Mouse (Mus musculus) cerebellum, adult 11-12 months (tissue): ENCODE results near the gene Olfml2b.

Source experiments
- DNase-seq: peaks from one replicate; pipeline ENCODE4 v3.0.0; 2022

Gene Olfml2b

GRCm38 (mm10) chr1:170647381-170647780 is 3.0 kb downstream of the Olfml2b start:
- no peak for DNase-seq

- no peak for DNase-seq
These were observed 3.7 kb downstream of the Olfml2b start for GRCm38 (mm10) chr1:170647971-170648514.

- DNase-seq, result no peak
These were observed 6.9 kb downstream of the Olfml2b start for GRCm38 (mm10) chr1:170651046-170651723.

- DNase-seq, result no peak
These were observed 7.8 kb downstream of the Olfml2b start for GRCm38 (mm10) chr1:170651989-170652740.

GRCm38 (mm10) chr1:170655280-170655917 is 11.1 kb downstream of the Olfml2b start:
- DNase-seq, result no peak

- no peak for DNase-seq
These were observed 12.3 kb downstream of the Olfml2b start for GRCm38 (mm10) chr1:170656518-170657227.

GRCm38 (mm10) chr1:170657228-170657521 is 12.8 kb downstream of the Olfml2b start:
- no peak for DNase-seq

GRCm38 (mm10) chr1:170657643-170658314 is 13.4 kb downstream of the Olfml2b start:
- no peak for DNase-seq

GRCm38 (mm10) chr1:170659260-170659659 is 14.9 kb downstream of the Olfml2b start:
- DNase-seq, result no peak

- no peak for DNase-seq
These were observed 20.4 kb downstream of the Olfml2b start for GRCm38 (mm10) chr1:170664620-170665185.

- no peak for DNase-seq
These were observed 20.9 kb downstream of the Olfml2b start for GRCm38 (mm10) chr1:170665200-170665599.

GRCm38 (mm10) chr1:170674184-170674775 is 29.9 kb downstream of the Olfml2b start:
- DNase-seq, result no peak

GRCm38 (mm10) chr1:170677681-170678080 is 33.3 kb downstream of the Olfml2b start:
- no peak for DNase-seq

GRCm38 (mm10) chr1:170678861-170679260 is 34.5 kb downstream of the Olfml2b start:
- no peak for DNase-seq

GRCm38 (mm10) chr1:170679624-170680023 is 35.3 kb downstream of the Olfml2b start:
- DNase-seq, result peak; percentile 33

- no peak for DNase-seq
These were observed 39.5 kb downstream of the Olfml2b start for GRCm38 (mm10) chr1:170683863-170684262.

GRCm38 (mm10) chr1:170689773-170690172 is 45.4 kb downstream of the Olfml2b start:
- DNase-seq, result no peak

- no peak for DNase-seq
These were observed 47.0 kb downstream of the Olfml2b start for GRCm38 (mm10) chr1:170691301-170691700.

- DNase-seq, result peak; percentile 16
These were observed 50.5 kb downstream of the Olfml2b start for GRCm38 (mm10) chr1:170694821-170695291.

- no peak for DNase-seq
These were observed 51.0 kb downstream of the Olfml2b start for GRCm38 (mm10) chr1:170695326-170695725.

GRCm38 (mm10) chr1:170696996-170697395 is 52.7 kb downstream of the Olfml2b start:
- DNase-seq, result no peak
